8 mouse cellular contexts compared by ENCODE assay signal in the genomic region with DNA sequence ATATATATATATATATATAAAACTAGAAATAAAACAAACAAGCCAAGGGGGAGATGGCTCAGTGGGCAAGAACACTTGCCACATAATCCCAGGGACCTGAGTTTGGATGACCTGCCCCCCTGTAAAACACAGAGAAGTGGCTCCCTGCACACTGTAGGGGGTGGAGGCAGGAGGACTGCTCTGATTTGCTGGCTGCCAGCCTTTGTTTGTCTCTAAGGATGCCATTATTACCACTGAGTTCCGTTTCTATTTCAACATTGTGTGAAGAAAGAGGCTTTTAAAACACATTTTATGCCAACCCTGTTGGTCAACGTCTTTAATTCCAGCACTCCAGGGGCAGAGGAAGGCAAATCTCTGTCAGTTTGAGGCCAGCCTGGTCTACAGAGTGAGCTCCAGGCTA.
"Had no signal": no experiment of that assay in that cellular context is flagged by ENCODE, and none has a peak within 500 bp of the region (broad histone marks: within the 10 kb centered on the region; RNA-seq: fewer than 3 reads in every experiment).

No protein-coding gene starts in this region.

- H3K27me3 ChIP-seq: limb, embryonic 13.5 days; midbrain, embryonic 12.5 days; stomach, embryonic 15.5 days had no signal

- H3K4me1 ChIP-seq: midbrain, embryonic 12.5 days; stomach, embryonic 15.5 days had no signal

- DNase-seq: left cerebral cortex, postnatal 4 days; right cerebral cortex, postnatal 14 days; thymus, adult 2 months; thymus, postnatal 25 days had no signal

- H3K4me3 ChIP-seq: limb, embryonic 13.5 days; midbrain, embryonic 12.5 days; stomach, embryonic 15.5 days had no signal

- ATAC-seq: intestine, embryonic 16.5 days had no signal

- H3K27ac ChIP-seq: limb, embryonic 13.5 days; midbrain, embryonic 12.5 days; stomach, embryonic 15.5 days had no signal

- H3K36me3 ChIP-seq: limb, embryonic 13.5 days; midbrain, embryonic 12.5 days; stomach, embryonic 15.5 days had no signal
